Mouse (Mus musculus): Measurements from ENCODE around the gene Ptpn13.

Gene Ptpn13

DNA sequence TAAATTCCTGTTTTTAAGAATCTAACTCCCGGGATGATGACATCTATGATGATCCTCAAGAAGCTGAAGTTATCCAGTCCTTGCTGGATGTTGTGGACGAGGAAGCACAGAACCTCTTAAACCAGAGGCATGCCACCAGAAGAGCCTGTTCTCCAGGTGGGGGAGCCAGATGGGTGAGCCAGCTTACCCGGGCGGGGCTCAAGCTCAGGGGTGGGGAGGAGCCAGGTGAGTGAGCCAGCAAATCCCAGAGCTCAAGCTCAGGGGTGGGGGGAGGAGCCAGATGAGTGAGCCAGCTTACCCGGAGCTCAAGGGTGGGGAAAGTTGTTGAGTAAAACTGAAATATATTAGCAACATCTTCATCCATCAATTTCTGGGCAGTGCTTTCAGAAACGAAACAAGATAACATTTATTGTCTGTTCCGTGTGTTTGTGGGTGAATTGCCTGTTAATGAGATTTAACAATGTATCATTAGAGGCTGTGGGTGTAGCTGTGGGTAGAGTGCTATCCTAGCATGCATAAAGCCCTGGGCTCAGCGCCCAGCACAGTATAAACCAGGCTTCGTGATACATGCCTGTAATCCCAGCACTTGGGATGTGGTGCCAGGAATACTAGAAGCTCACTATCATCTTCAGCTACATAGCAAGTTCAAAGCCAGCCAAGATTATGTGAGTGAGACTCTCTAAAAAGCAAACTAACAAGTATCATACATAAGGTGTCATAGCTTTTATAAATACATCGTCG, 154.9 kb downstream of the Ptpn13 start:
- in situ Hi-C loops (cut with MboI; ENCODE audit: unreplicated experiment in 2 of 2), result no loop called here

GRCm38 (mm10) chr5:103587219-103587618, 162.2 kb downstream of the Ptpn13 start:
- in situ Hi-C loops (cut with MboI; ENCODE audit: unreplicated experiment in 2 of 2), result no loop called here

DNA sequence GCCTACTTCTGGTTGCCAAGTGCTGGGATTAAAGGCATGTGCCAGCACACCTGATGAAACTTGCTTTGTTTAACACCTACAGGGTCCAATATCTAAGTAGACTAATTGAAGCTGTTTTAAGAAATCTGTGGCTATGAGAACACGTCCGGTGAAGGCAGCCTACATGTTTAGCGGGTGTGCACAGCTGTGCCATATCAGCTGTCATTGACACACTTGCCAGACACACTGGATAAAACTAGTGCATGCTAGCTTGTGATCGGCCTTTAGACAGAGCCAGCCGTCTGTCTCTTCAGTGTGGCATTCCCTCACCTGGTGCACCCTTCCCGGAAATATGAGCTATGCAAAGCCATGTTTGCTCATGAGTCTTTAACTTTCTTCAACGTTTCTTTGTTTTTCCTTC, 166.9 kb downstream of the Ptpn13 start:
- in situ Hi-C loops (cut with MboI; ENCODE audit: unreplicated experiment in 2 of 2), result no loop called here

DNA sequence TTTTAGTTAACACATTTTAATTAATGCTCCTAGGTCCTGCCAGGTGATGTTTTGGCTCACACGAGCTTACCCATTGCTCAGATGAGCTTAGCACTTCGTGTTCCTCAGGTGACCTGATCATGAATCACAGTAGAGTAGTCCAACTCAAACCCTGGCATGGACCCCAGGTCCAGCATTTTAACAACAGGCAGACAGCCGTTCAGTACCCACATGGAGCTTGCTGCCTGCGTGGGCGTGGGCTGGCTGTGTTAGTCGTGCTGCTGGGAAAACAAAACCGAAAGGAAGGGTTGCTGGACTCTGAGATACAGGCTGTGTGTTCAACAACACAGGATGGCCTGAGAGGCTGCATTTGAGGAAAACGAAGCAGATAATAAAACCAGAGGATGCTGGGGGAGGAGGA, 167.7 kb downstream of the Ptpn13 start:
- in situ Hi-C loops (cut with MboI; ENCODE audit: unreplicated experiment in 2 of 2), result no loop called here

- in situ Hi-C loops (cut with MboI; ENCODE audit: unreplicated experiment in 2 of 2), result no loop called here
These were observed 168.6 kb downstream of the Ptpn13 start for GRCm38 (mm10) chr5:103593575-103593974.

DNA sequence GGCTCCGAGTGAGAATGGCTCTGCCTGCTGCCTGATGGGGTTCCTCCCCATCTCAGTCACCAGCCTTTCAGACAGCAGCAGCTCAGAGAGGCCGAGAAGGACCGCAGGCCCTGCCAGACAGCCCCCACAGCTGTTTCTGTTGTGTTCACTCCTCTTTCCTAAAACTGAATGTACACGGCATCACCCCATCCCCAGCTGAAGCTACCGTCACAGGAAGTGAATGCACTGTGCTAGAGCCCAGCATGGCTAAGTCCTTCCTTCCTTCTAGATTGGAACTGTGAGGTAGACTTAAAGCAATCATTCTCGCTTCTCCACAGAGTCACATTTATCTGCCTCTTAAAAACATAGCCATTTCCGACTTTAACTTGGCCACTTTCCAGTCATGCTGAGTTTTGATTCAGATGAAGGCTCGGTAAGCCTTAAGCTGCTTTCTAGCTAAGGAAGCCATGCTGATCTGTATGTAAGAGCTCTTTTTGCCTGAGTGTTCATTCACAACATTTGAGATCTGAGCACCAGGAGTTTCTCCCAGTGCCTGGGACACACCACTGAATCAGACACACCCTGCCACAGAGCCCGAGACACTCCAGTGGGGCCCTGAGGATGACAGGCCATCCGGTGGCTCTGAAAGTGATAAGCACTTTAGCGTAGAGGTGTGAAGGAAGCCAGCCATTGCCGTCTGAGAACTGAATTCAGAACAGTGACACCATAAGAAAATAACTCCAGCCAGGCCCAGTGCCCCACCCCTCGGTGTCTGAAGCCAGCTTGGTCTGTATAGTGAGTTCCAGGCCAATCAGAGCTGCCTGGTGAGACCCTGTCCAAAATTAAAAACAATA, 170.6 kb downstream of the Ptpn13 start:
- in situ Hi-C loops (cut with MboI; ENCODE audit: unreplicated experiment in 2 of 2), result no loop called here

DNA sequence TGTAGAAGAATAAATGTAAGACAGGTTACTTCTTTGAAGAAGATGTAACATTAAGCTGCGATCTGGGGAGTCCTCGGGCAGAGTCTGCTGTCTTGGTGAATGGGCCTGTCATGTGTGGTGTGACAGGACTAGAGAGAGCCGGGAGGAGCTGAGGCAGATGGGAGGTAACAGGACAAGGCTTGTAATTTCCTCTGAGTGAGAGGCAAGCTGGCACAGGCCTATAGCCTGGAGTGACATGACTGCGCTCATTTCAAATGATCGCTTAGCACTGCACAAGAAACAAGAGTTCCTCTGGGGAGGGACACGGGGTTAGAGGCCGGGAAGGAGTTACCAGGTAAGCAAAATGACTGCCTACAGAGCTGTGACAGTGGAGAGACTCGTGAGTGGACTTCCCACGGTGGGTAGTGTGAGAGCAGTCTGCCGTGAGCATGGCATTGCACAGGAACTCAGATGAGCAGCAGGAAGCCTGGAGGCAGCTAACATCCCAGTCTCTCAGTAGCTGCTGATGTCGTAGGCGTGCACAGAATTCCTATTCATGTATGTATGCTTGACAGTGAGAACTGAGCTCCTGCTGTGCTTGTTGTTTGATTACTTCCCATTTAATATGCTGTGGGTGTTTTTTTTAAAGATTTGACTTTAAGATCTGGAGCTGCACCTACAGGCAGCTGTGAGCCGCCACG, 171.6 kb downstream of the Ptpn13 start:
- in situ Hi-C loops (cut with MboI; ENCODE audit: unreplicated experiment in 2 of 2), result no loop called here

DNA sequence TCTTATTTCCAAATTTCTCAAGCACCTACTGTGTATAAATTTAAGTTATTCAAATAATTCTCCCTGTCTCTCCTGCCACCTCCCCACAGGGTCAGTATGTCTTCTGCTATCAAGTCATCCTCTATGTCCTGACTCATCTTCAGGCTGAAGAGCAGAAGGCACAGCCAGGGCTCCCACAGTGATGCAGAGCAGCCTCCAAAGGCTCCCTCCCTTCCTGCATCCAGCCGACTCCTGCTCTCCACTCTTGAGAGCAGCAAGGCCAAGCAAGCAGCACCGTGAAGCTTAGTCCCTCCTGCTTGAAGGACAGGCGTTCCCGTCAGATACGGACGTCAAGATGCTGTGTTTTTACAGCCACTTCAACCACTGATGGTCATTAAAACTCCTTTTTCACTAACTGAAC, 172.6 kb downstream of the Ptpn13 start:
- in situ Hi-C loops (cut with MboI; ENCODE audit: unreplicated experiment in 2 of 2), result no loop called here

- in situ Hi-C loops (cut with MboI; ENCODE audit: unreplicated experiment in 2 of 2), result no loop called here
These were observed 173.3 kb downstream of the Ptpn13 start for GRCm38 (mm10) chr5:103598264-103598663.

DNA sequence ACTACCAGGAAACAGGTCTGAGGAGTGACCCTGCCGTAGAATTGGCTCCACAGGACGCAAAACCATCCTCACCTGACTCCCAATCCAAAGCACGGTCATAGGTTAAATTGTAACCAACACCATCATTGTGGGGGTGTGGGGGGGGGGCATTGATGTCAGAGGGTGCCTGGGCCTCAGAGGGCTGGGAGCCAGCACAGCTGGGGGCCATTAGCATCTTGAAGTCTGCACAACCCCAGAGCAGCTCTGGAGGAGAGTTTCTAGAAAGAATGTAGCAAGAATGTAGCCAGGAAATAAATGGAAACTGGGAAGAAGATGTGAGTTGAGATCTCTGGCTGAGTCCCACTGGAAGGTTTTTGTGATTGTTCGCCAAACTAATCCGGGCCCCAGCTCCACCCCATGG, 173.9 kb downstream of the Ptpn13 start:
- in situ Hi-C loops (cut with MboI; ENCODE audit: unreplicated experiment in 2 of 2), result no loop called here

DNA sequence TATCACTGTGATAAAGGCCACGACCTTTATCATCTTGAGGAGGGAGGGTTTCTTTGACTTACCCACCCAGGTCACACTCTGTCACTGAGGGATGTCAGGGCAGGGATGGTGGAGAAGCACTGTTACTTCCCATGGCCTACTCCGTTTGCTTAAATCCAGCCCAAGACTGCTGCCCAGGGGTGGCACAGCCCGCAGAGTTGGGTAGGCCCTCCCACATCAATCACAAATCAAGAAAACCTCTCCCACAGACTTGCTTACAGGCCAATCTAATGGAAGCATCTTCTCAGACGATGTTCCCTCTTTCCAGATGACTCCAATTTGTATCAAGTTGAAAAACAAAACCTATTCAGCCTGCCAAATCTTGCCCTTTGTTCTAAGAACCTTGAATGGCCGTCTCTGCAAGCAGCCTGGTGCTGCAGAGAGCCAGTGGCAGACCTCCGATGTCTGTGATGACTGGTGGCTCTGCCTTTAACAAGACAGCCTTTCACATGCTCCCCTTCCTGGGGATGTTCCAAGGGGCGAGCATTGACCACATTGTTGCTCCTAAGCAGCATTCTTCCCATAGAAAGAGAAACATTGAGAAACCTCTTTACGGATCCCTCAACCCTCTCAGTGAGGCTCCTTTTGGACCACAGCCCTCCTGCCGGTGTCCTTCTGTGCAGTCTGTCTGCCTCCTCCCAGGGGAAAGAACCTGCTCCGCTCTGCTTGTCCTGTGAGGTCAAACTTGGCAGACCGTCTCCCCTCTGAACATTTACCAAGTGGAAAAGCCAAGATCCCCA, 178.3 kb downstream of the Ptpn13 start:
- in situ Hi-C loops (cut with MboI; ENCODE audit: unreplicated experiment in 2 of 2), result no loop called here

DNA sequence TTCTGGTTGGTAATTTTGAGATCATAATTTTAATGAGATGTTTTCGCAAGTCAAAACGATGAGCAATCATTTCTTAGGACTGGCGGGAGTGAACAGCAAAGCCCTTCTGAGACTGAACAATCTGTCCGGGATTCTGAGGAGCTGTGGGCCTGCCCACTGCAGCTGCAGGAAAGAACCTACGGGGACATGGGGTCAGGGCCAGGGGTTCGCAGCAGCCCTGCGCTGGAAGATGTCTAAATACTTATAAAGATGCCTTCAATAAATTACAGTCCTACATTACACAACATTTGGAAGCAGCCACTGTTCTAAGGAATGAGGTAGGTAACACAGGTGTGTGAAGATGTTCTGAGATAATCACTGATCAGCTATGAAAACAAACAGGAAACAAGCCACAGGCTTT, 180.7 kb downstream of the Ptpn13 start:
- in situ Hi-C loops (cut with MboI; ENCODE audit: unreplicated experiment in 2 of 2), result no loop called here

GRCm38 (mm10) chr5:103610148-103610547, 185.2 kb downstream of the Ptpn13 start:
- in situ Hi-C loops (cut with MboI; ENCODE audit: unreplicated experiment in 2 of 2), result no loop called here

DNA sequence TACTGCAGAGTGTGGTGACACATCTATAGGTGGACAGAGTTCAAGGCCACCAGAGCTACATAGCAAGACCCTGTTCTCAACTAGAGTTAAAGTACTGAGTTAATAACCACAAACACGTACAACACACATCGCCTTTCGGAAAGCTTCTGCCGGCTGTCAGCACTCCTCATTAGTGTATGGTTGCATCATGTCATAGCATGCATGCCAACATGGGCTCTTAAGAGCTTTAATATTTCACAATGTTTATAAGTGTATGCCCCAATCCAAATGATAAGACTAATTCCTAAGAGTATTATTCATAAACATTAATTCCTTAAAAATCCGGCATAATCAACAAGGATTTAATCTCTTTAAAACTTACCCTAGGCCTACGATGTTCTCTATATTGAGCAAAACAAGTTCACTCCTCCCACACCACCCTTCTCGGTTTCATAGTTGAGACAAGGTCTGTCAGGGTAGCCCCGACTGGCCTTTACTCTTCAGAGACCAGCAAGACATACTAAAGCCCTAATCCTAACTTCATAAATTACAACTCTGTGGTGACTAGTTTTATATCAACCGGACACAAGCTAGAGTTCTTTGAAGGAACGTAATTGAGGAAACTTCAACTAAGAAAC, 186.0 kb downstream of the Ptpn13 start:
- in situ Hi-C loops (cut with MboI; ENCODE audit: unreplicated experiment in 2 of 2), result no loop called here

DNA sequence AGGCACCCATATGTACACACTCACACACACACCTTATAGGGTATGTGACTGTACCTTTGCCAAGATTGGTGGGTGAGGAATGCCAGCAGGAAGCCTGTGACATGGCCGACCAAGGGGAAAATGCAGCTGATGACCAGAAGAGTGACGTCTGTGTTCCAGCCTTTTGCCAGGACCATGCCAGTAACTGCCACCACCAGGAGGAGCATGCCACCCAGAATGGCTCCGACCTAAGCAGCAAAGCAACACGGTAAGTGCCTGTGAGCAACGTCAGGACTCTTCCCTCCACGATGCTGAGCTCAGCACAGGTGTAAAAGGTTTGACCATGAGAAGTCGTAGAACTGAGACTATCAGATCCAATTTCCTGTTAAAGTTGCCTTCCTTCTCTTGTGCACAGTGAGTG, 187.3 kb downstream of the Ptpn13 start:
- in situ Hi-C loops (cut with MboI; ENCODE audit: unreplicated experiment in 2 of 2), result no loop called here

- in situ Hi-C loops (cut with MboI; ENCODE audit: unreplicated experiment in 2 of 2), result no loop called here
These were observed 189.4 kb downstream of the Ptpn13 start for GRCm38 (mm10) chr5:103614356-103614755.

DNA sequence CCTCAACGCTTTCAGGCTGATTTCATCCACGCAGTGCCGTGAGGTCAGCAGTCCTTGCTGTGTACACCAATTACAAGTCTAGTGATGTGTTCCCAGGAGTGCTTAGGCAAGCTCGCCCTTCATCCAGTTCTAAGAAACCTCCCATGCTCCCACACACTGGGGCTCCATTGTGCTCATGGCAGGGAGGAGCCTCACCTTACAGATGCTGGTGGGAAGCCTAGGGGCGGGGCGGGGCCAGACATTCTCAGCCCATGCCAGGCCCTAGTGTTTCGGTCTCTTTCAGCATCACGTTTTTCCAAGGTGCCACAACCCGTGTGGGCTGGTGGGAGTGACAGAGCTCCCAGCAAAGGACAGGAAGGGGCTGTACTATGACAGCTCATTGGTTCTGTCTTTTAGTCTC, 192.2 kb downstream of the Ptpn13 start:
- in situ Hi-C loops (cut with MboI; ENCODE audit: unreplicated experiment in 2 of 2), result no loop called here

DNA sequence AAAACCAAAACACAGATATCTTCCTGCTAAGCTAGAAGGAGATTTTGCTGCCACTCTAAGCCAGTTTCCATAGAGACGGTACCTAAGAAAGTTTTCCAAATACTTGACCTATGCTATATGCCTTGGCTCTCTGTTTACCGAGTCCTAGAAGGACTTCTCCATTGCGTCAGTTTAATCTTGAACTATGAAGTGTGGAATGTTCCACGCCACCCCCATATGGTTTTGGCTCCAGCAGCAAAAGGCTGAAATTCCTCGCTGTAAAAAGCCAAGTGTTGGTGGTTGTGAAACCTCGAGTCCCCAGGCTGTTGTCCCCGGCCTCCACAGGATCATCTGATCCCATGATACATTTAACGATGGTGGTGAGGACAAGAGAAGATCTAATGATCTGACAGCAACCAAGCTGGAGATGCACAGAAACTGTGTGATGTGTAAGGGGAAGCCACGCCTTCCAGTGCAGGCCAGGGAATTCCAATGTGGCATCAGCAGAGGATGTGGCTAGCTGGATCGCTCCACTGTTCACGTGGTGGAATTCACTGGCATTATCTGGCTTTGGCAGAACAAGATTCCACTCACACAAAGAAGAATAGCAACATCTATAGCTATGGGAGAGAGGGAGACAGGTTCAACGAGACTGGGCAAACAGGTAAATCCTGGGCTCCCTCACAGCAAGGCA, 195.4 kb downstream of the Ptpn13 start:
- in situ Hi-C loops (cut with MboI; ENCODE audit: unreplicated experiment in 2 of 2), result no loop called here

- in situ Hi-C loops (cut with MboI; ENCODE audit: unreplicated experiment in 2 of 2), result no loop called here
These were observed 197.3 kb downstream of the Ptpn13 start for GRCm38 (mm10) chr5:103622321-103622720.

GRCm38 (mm10) chr5:103624831-103625230, 199.8 kb downstream of the Ptpn13 start:
- in situ Hi-C loops (cut with MboI; ENCODE audit: unreplicated experiment in 2 of 2), result no loop called here

Measured in v-Abl transformed pro-B cells (cell line).